Mouse (Mus musculus) bone marrow macrophage, adult 2 months (primary cell): ENCODE measurements at regions not wholly inside any gene's neighbourhood (a gene's known extent, or its start where the extent isn't known, plus 50 kb on each side); places are given as distances from the start of the nearest gene placed in this dataset.

Source experiments
- H3K27ac ChIP-seq: 2 replicates; pipeline ENCODE4 v1.5.1; 2012; ENCODE audit warnings: low read depth, low read length; ENCODE audit not compliant: insufficient read depth
- H3K4me1 ChIP-seq: 2 replicates; pipeline ENCODE4 v1.6.1; 2012; ENCODE audit warnings: low read length; ENCODE audit not compliant: control insufficient read depth, insufficient read depth
- H3K4me3 ChIP-seq: 2 replicates; pipeline ENCODE4 v1.5.1; 2012; ENCODE audit warnings: mild to moderate bottlenecking, low read length, moderate library complexity; ENCODE audit not compliant: insufficient read depth
- CTCF ChIP-seq: IDR thresholded peaks from 2 replicates; pipeline ENCODE4 v1.5.1; 2012; ENCODE audit warnings: low read depth, mild to moderate bottlenecking, low read length, moderate library complexity
- POLR2A ChIP-seq: IDR thresholded peaks from 2 replicates; pipeline ENCODE4 v1.6.1; 2012; ENCODE audit warnings: mild to moderate bottlenecking, low read depth, low read length, borderline replicate concordance

DNA sequence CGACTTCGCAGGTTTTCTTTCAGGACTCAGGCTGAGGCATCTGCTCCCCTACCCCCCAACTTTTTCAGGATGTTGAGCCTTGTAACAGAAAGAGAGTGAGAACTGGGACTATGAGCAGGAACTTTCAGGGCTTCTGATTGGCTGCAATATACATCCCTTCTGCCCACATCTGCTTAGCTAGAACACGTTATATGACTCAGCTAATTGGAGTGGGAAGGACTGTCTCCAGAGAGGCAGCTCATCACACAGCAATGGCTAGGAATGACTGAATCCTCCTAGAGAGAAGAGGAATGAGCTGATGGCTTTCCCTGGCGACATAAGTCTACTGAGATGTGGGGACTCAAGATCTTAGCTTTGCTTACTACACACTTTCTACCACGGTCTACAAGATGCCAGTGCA lies 208.8 kb downstream of the Pdcd6ip start:
- no peak for TF ChIP-seq CTCF
- TF ChIP-seq POLR2A: no peak
- Histone ChIP-seq H3K27ac (no peak overlapping the region), H3K4me3 (no peak overlapping the region), H3K4me1 (no peaks in the 10 kb centered on the region)

- TF ChIP-seq CTCF (no peak), POLR2A (no peak)
- Histone ChIP-seq H3K4me1 (no peaks in the 10 kb centered on the region), H3K4me3 (no peak overlapping the region), H3K27ac (no peak overlapping the region)
Measured at GRCm38 (mm10) chr9:113496176-113496732, 211.8 kb downstream of the Pdcd6ip start.

DNA sequence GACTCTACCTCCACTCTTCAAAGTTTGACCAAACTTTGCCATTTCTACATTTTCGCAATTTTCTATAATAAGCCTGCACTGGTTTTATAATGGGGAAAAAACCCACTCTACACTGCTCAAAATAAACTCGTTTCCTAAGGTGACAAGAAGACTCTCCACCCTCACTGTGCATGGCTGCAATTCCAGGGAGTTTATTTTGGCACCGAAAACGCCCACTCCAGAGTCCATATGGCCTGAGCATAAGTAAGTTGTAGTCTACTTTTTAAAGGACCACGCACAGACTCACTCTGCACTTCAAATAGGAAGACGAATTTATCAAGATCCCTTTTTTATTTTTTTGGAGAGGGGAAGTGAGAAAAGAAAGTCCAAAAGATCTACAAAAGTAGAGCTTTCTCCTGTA lies 219.4 kb downstream of the Pdcd6ip start:
- Histone ChIP-seq H3K4me1 (no peaks in the 10 kb centered on the region), H3K4me3 (no peak overlapping the region), H3K27ac (no peak overlapping the region)
- TF ChIP-seq POLR2A (no peak), CTCF (no peak)

GRCm38 (mm10) chr9:113486494-113487081 lies 221.5 kb downstream of the Pdcd6ip start:
- no peaks in the 10 kb centered on the region for H3K4me1 ChIP-seq
- H3K4me3 ChIP-seq: no peak overlapping the region
- no peak overlapping the region for H3K27ac ChIP-seq
- no peak for TF ChIP-seq CTCF
- no peak for TF ChIP-seq POLR2A

GRCm38 (mm10) chr9:113479897-113480296 lies 228.2 kb downstream of the Pdcd6ip start:
- no peaks in the 10 kb centered on the region for H3K4me1 ChIP-seq
- TF ChIP-seq CTCF (no peak), POLR2A (no peak)
- H3K27ac ChIP-seq: no peak overlapping the region
- no peak overlapping the region for H3K4me3 ChIP-seq

GRCm38 (mm10) chr9:113478761-113479265 lies 229.2 kb downstream of the Pdcd6ip start:
- no peak for TF ChIP-seq POLR2A
- no peak for TF ChIP-seq CTCF
- no peaks in the 10 kb centered on the region for H3K4me1 ChIP-seq
- no peak overlapping the region for H3K27ac ChIP-seq

GRCm38 (mm10) chr9:113471781-113472180 lies 236.3 kb downstream of the Pdcd6ip start:
- no peak for TF ChIP-seq CTCF
- Histone ChIP-seq H3K4me1 (no peaks in the 10 kb centered on the region), H3K27ac (no peak overlapping the region), H3K4me3 (no peak overlapping the region)

More at GRCm38 (mm10) chr9:113478761-113479265, 229.2 kb downstream of the Pdcd6ip start:
- no peak overlapping the region for H3K4me3 ChIP-seq

- H3K27ac ChIP-seq: no peak overlapping the region
- TF ChIP-seq CTCF (no peak), POLR2A (no peak)
- H3K4me1 ChIP-seq: no peaks in the 10 kb centered on the region
- no peak overlapping the region for H3K4me3 ChIP-seq
Measured at GRCm38 (mm10) chr9:113462888-113463287, 245.2 kb downstream of the Pdcd6ip start.

- TF ChIP-seq CTCF: no peak
- no peak for TF ChIP-seq POLR2A
- H3K4me1 ChIP-seq: no peaks in the 10 kb centered on the region
- no peak overlapping the region for H3K4me3 ChIP-seq
- H3K27ac ChIP-seq: no peak overlapping the region
Measured at GRCm38 (mm10) chr9:113462267-113462887, 245.7 kb downstream of the Pdcd6ip start.

DNA sequence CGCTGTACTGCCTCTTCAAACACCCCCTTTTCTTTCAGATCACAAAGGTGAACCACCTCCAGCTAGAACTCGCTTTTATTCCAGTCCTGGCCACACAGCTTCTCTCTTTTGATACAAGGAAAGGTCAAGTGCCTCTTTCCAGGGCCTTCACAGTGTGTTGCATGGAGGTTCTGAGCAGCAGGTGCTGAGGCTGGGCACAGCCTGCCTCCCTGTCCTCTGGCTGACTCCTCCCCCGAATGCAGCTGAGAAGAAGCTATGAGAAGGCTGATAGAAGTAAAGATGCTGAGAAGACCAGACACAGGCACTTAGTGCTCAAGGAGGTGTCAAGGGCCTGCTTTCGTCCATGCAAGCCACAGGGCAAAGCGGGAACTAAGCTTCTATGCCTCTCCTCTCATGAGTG lies 248.2 kb downstream of the Pdcd6ip start:
- no peak for TF ChIP-seq CTCF
- no peak for TF ChIP-seq POLR2A
- no peaks in the 10 kb centered on the region for H3K4me1 ChIP-seq
- H3K4me3 ChIP-seq: no peak overlapping the region
- no peak overlapping the region for H3K27ac ChIP-seq
